Mouse (Mus musculus) midbrain, embryonic 10.5 days (tissue): ENCODE results near the gene Adam15. TPM values are rescaled to one million over a fixed set of nuclear protein-coding genes. Genes with fewer than 3 reads are reported as not detected.

Source experiments
- DNase-seq: peaks from one replicate; pipeline ENCODE4 v3.0.0-alpha.2; 2017; ENCODE audit warnings: low spot score
- H3K27ac ChIP-seq: fragments of 300-500 bp; sonication (generic); replicated peaks from 2 replicates; pipeline ENCODE4 v1.5.1; 2016; ENCODE audit warnings: mild to moderate bottlenecking
- H3K27me3 ChIP-seq: fragments of 300-500 bp; sonication (generic); 2 replicates; pipeline ENCODE4 v1.6.1; 2016; ENCODE audit warnings: low read depth, mild to moderate bottlenecking; ENCODE audit not compliant: poor library complexity, severe bottlenecking
- H3K36me3 ChIP-seq: fragments of 300-500 bp; sonication (generic); 2 replicates; pipeline ENCODE4 v1.6.1; 2016; ENCODE audit warnings: mild to moderate bottlenecking, moderate library complexity
- H3K4me1 ChIP-seq: fragments of 300-500 bp; sonication (generic); 2 replicates; pipeline ENCODE4 v1.6.1; 2016
- H3K4me3 ChIP-seq: fragments of 300-500 bp; sonication (generic); 2 replicates; pipeline ENCODE4 v1.5.1; 2016; ENCODE audit warnings: mild to moderate bottlenecking, moderate library complexity
- H3K9me3 ChIP-seq: fragments of 300-500 bp; sonication (generic); replicated peaks from 2 replicates; pipeline ENCODE4 v1.6.1; 2016; ENCODE audit warnings: mild to moderate bottlenecking
- WGBS: fragments of 180-500 bp; shearing (Covaris S2); methylation state at CpG from one replicate; pipeline ENCODE4 v1.1.7; 2016; 5-methylcytosine and 5-hydroxymethylcytosine counted together
- polyA plus RNA-seq: library from polyadenylated mRNA; unstranded; fragments of >200 nt; fragmentation: Nextera tagmentation; extraction: Ambion mirVana; gene quantifications from 2 replicates; pipeline ENCODE4 v1.2.1, GENCODE M21; 2016

The Adam15 gene
- polyA plus RNA-seq, 1 experiment from 2014 or later = 30.5 TPM

GRCm38 (mm10) chr3:89295685-89296230 lies 54.0 kb downstream of the Adam15 start:
- 86% methylated on average over 8 of the region's 8 CpGs for WGBS
- H3K27me3 ChIP-seq = peaks cover 26% of the 10 kb centered on the region
- peaks cover 9% of the 10 kb centered on the region for H3K4me1 ChIP-seq
- H3K27ac ChIP-seq = 0 out of 2 replicates have a peak overlapping the region, but pooled peaks have one; percentile 11
- no peak for DNase-seq
- no peaks in the 10 kb centered on the region for H3K9me3 ChIP-seq
- no peak overlapping the region for H3K4me3 ChIP-seq
- H3K36me3 ChIP-seq = no peaks in the 10 kb centered on the region

- 84% methylated on average over 5 of the region's 5 CpGs for WGBS
- Histone ChIP-seq H3K36me3 (no peaks in the 10 kb centered on the region), H3K27me3 (peaks cover 14% of the 10 kb centered on the region), H3K4me3 (no peak overlapping the region), H3K27ac (no peak overlapping the region), H3K9me3 (no peaks in the 10 kb centered on the region), H3K4me1 (peaks cover 2% of the 10 kb centered on the region)
- DNase-seq = no peak
Measured at GRCm38 (mm10) chr3:89294195-89294594, 55.6 kb downstream of the Adam15 start.

- Histone ChIP-seq H3K4me3 (no peak overlapping the region), H3K4me1 (peaks cover 10% of the 10 kb centered on the region; the same call in 1 of the 2 replicates), H3K9me3 (no peaks in the 10 kb centered on the region), H3K27me3 (peaks cover 6% of the 10 kb centered on the region; the same call in 1 of the 2 replicates), H3K27ac (no peak overlapping the region), H3K36me3 (no peaks in the 10 kb centered on the region)
- no peak for DNase-seq
- WGBS = 92% methylated on average over 11 of the region's 11 CpGs
Measured at GRCm38 (mm10) chr3:89293247-89293918, 56.4 kb downstream of the Adam15 start.

GRCm38 (mm10) chr3:89292303-89292702 lies 57.5 kb downstream of the Adam15 start:
- no peaks in the 10 kb centered on the region for H3K9me3 ChIP-seq
- WGBS = 74% methylated on average over 5 of the region's 5 CpGs
- peaks cover 14% of the 10 kb centered on the region; the same call in 1 of the 2 replicates for H3K4me1 ChIP-seq
- H3K27ac ChIP-seq = no peak overlapping the region
- no peaks in the 10 kb centered on the region for H3K36me3 ChIP-seq
- no peak for DNase-seq
- H3K4me3 ChIP-seq = no peak overlapping the region
- no peaks in the 10 kb centered on the region for H3K27me3 ChIP-seq

- 81% methylated on average over 10 of the region's 10 CpGs for WGBS
Measured at GRCm38 (mm10) chr3:89291874-89292273, 57.9 kb downstream of the Adam15 start.

More at GRCm38 (mm10) chr3:89291874-89292273, 57.9 kb downstream of the Adam15 start:
- no peak overlapping the region for H3K27ac ChIP-seq
- H3K4me1 ChIP-seq = peaks cover 14% of the 10 kb centered on the region; the same call in 1 of the 2 replicates
- H3K4me3 ChIP-seq = no peak overlapping the region
- DNase-seq = no peak
- no peaks in the 10 kb centered on the region for H3K27me3 ChIP-seq
- H3K9me3 ChIP-seq = no peaks in the 10 kb centered on the region
- no peaks in the 10 kb centered on the region for H3K36me3 ChIP-seq

Other genes starting within 250 kb of the Adam15 start
- gene Gm43738, start 248.9 kb downstream of the Adam15 start, polyA plus RNA-seq = not detected in 2 replicates
- 366 and 381 TPM in 2 replicates for gene Fdps, start 248.0 kb downstream of the Adam15 start, polyA plus RNA-seq
- gene Pklr, start 213.9 kb downstream of the Adam15 start, polyA plus RNA-seq = 4.1 and 5.9 TPM in 2 replicates
- gene Hcn3, start 189.8 kb downstream of the Adam15 start, polyA plus RNA-seq = 6.3 and 10.6 TPM in 2 replicates
- gene Clk2, start 185.2 kb downstream of the Adam15 start, polyA plus RNA-seq = 33.8 and 34.0 TPM in 2 replicates
- 99.2 and 104 TPM in 2 replicates for gene Scamp3, start 172.5 kb downstream of the Adam15 start, polyA plus RNA-seq
- gene Fam189b, start 166.9 kb downstream of the Adam15 start, polyA plus RNA-seq = 31.0 and 35.0 TPM in 2 replicates
- gene Gba, start 147.1 kb downstream of the Adam15 start, polyA plus RNA-seq = 37.1 and 41.5 TPM in 2 replicates
- 82.2 and 108 TPM in 2 replicates for gene Thbs3, start 134.8 kb downstream of the Adam15 start, polyA plus RNA-seq
- gene Mtx1, start 122.9 kb downstream of the Adam15 start, polyA plus RNA-seq = 238 TPM in 2 replicates
- gene Muc1, start 120.9 kb downstream of the Adam15 start, polyA plus RNA-seq = 1.8 and 3.4 TPM in 2 replicates
- 268 and 282 TPM in 2 replicates for gene Krtcap2, start 104.0 kb downstream of the Adam15 start, polyA plus RNA-seq
- 5.7 and 11.5 TPM in 2 replicates for gene Trim46, start 103.7 kb downstream of the Adam15 start, polyA plus RNA-seq
- 94.9 and 101 TPM in 2 replicates for gene Dpm3, start 90.6 kb downstream of the Adam15 start, polyA plus RNA-seq
- gene Slc50a1, start 79.4 kb downstream of the Adam15 start, polyA plus RNA-seq = 29.8 and 34.3 TPM in 2 replicates
- 11.8 TPM in 2 replicates for gene Efna1, start 68.9 kb downstream of the Adam15 start, polyA plus RNA-seq
- gene Efna3, start 27.0 kb downstream of the Adam15 start, polyA plus RNA-seq = 3.9 and 7.0 TPM in 2 replicates
- 20.5 and 21.9 TPM in 2 replicates for gene Efna4, start 12.0 kb downstream of the Adam15 start, polyA plus RNA-seq
- 0.11 and 0.12 TPM in 2 replicates for gene Dcst2, start 12.0 kb upstream of the Adam15 start, polyA plus RNA-seq
- gene Dcst1, start 15.3 kb upstream of the Adam15 start, polyA plus RNA-seq = 0.11 and 0.20 TPM in 2 replicates
- 0.39 and 0.83 TPM in 2 replicates for gene Zbtb7b, start 44.8 kb upstream of the Adam15 start, polyA plus RNA-seq
- 0.68 and 1.2 TPM in 2 replicates for gene Lenep, start 52.8 kb upstream of the Adam15 start, polyA plus RNA-seq
- 27.9 and 34.2 TPM in 2 replicates for gene Flad1, start 61.9 kb upstream of the Adam15 start, polyA plus RNA-seq
- 540 and 645 TPM in 2 replicates for gene Cks1b, start 68.4 kb upstream of the Adam15 start, polyA plus RNA-seq
- gene Shc1, start 68.4 kb upstream of the Adam15 start, polyA plus RNA-seq = 51.8 TPM in 2 replicates
- gene Pygo2, start 80.2 kb upstream of the Adam15 start, polyA plus RNA-seq = 41.9 and 43.3 TPM in 2 replicates
- 18.6 and 19.9 TPM in 2 replicates for gene Pbxip1, start 86.7 kb upstream of the Adam15 start, polyA plus RNA-seq
- 79.0 and 79.2 TPM in 2 replicates for gene Pmvk, start 104.5 kb upstream of the Adam15 start, polyA plus RNA-seq
- gene Kcnn3, start 170.2 kb upstream of the Adam15 start, polyA plus RNA-seq = 0.68 and 1.1 TPM in 2 replicates